Mouse (Mus musculus) MEL (cell line): ENCODE measurements around the gene Soat2. TPM values are rescaled to one million over a fixed set of nuclear protein-coding genes. Genes with fewer than 3 reads are reported as not detected.
A peak's percentile ranks its signal among the peaks of the same experiment; 100 is the strongest.

Experiments used
- DNase-seq: peaks from one replicate; pipeline ENCODE4 v3.0.0; 2011; ENCODE audit warnings: low read depth, low spot score
- H3K27ac ChIP-seq: 2 replicates; pipeline ENCODE4 v1.5.1; 2012; ENCODE audit warnings: low read depth, mild to moderate bottlenecking, control low read depth, low read length, moderate library complexity; ENCODE audit not compliant: control insufficient read depth
- H3K27me3 ChIP-seq, 2 experiments: fragments of 150-350 bp in 1 of 2; sonication (generic) in 1 of 2; 2 replicates each; pipeline ENCODE4 v1.6.1; 2012; ENCODE audit warnings: low read length in 2 of 2, mild to moderate bottlenecking in 2 of 2, improper control_type of control experiment in 1 of 2, moderate library complexity in 1 of 2; ENCODE audit not compliant: insufficient read depth in 2 of 2, control insufficient read depth in 1 of 2
- H3K36me3 ChIP-seq, 2 experiments: 2 replicates each; pipeline ENCODE4 v1.6.1; 2012 to 2014; ENCODE audit warnings: low read length in 2 of 2, improper control_type of control experiment in 1 of 2, inconsistent platforms in 1 of 2, mild to moderate bottlenecking in 1 of 2; ENCODE audit not compliant: insufficient read depth in 2 of 2, control insufficient read depth in 1 of 2
- H3K4me1 ChIP-seq, 2 experiments: fragments of 150-350 bp in 1 of 2; sonication (generic) in 1 of 2; 2 replicates each; pipeline ENCODE4 v1.6.1; 2012; ENCODE audit warnings: low read length in 2 of 2, improper control_type of control experiment in 1 of 2, mild to moderate bottlenecking in 1 of 2; ENCODE audit not compliant: insufficient read depth in 2 of 2, control insufficient read depth in 1 of 2
- H3K4me3 ChIP-seq, 2 experiments: fragments of 150-350 bp in 1 of 2; sonication (generic) in 1 of 2; 2 replicates each; pipeline ENCODE4 v1.5.1; 2012; ENCODE audit warnings: low read depth in 2 of 2, low read length in 2 of 2, mild to moderate bottlenecking in 2 of 2, moderate library complexity in 2 of 2, control low read depth in 1 of 2, improper control_type of control experiment in 1 of 2; ENCODE audit not compliant: control insufficient read depth in 1 of 2, insufficient read depth in 1 of 2
- H3K79me2 ChIP-seq: 2 replicates; pipeline ENCODE4 v1.6.1; 2012; ENCODE audit warnings: mild to moderate bottlenecking, low read length, moderate library complexity; ENCODE audit not compliant: control insufficient read depth, poor library complexity, insufficient read depth
- H3K9ac ChIP-seq: 2 replicates; pipeline ENCODE4 v1.6.1; 2012; ENCODE audit warnings: low read depth, mild to moderate bottlenecking, control low read depth, low read length, moderate library complexity; ENCODE audit not compliant: control insufficient read depth, poor library complexity, severe bottlenecking
- H3K9me3 ChIP-seq: fragments of 150-350 bp; sonication (generic); replicated peaks from 2 replicates; pipeline ENCODE4 v1.6.1; 2012; ENCODE audit warnings: mild to moderate bottlenecking, low read length, improper control_type of control experiment, moderate library complexity; ENCODE audit not compliant: insufficient read depth
- E2F4 ChIP-seq: IDR thresholded peaks from 2 replicates; pipeline ENCODE4 v1.6.1; 2011; ENCODE audit warnings: low read depth, low read length, improper control_type of control experiment, borderline replicate concordance
- ELF1 ChIP-seq: IDR thresholded peaks from 2 replicates; pipeline ENCODE4 v1.6.1; 2014; ENCODE audit warnings: low read depth, mild to moderate bottlenecking, inconsistent platforms, low read length, improper control_type of control experiment, moderate library complexity
- GATA1 ChIP-seq: IDR thresholded peaks from 2 replicates; pipeline ENCODE4 v1.6.1; 2011; ENCODE audit warnings: low read depth, low read length, improper control_type of control experiment
- MAX ChIP-seq: IDR thresholded peaks from 2 replicates; pipeline ENCODE4 v1.6.1; 2011; ENCODE audit warnings: low read length, improper control_type of control experiment
- MEF2A ChIP-seq: IDR thresholded peaks from 2 replicates; pipeline ENCODE4 v1.6.1; 2014; ENCODE audit warnings: low read depth, mild to moderate bottlenecking, inconsistent platforms, low read length, improper control_type of control experiment; ENCODE audit not compliant: poor library complexity, insufficient replicate concordance, severe bottlenecking; ENCODE audit errors: extremely low read depth
- MXI1 ChIP-seq: IDR thresholded peaks from 2 replicates; pipeline ENCODE4 v1.6.1; 2011; ENCODE audit warnings: mild to moderate bottlenecking, low read depth, low read length, improper control_type of control experiment
- MYC ChIP-seq: IDR thresholded peaks from 2 replicates; pipeline ENCODE4 v1.6.1; 2011; ENCODE audit warnings: low read depth, mild to moderate bottlenecking, low read length, improper control_type of control experiment, moderate library complexity
- NRF1 ChIP-seq: IDR thresholded peaks from 2 replicates; pipeline ENCODE4 v1.6.1; 2014; ENCODE audit warnings: low read depth, mild to moderate bottlenecking, inconsistent platforms, low read length, improper control_type of control experiment, moderate library complexity; ENCODE audit not compliant: poor library complexity, insufficient read depth, severe bottlenecking
- POLR2AphosphoS2 ChIP-seq: IDR thresholded peaks from 2 replicates; pipeline ENCODE4 v1.6.1; 2011; ENCODE audit warnings: low read length, improper control_type of control experiment
- POLR2AphosphoS5 ChIP-seq: IDR thresholded peaks from 2 replicates; pipeline ENCODE4 v1.6.1; 2012; ENCODE audit warnings: low read depth, borderline replicate concordance, mild to moderate bottlenecking, inconsistent platforms, low read length, moderate library complexity, mixed read lengths
- TBP ChIP-seq: IDR thresholded peaks from 2 replicates; pipeline ENCODE4 v1.8.0; 2011; ENCODE audit warnings: low read depth, low read length, improper control_type of control experiment
- TCF12 ChIP-seq: IDR thresholded peaks from 2 replicates; pipeline ENCODE4 v1.6.1; 2014; ENCODE audit warnings: low read depth, mild to moderate bottlenecking, inconsistent platforms, low read length, improper control_type of control experiment, moderate library complexity
- USF1 ChIP-seq: IDR thresholded peaks from 2 replicates; pipeline ENCODE4 v1.6.1; 2014; ENCODE audit warnings: low read depth, mild to moderate bottlenecking, inconsistent platforms, low read length, improper control_type of control experiment, moderate library complexity
- ZMIZ1 ChIP-seq: IDR thresholded peaks from 2 replicates; pipeline ENCODE4 v1.6.1; 2012; ENCODE audit warnings: low read depth, mild to moderate bottlenecking, inconsistent platforms, low read length, improper control_type of control experiment, moderate library complexity
- ZNF384 ChIP-seq: IDR thresholded peaks from 2 replicates; pipeline ENCODE4 v1.6.1; 2012; ENCODE audit warnings: low read depth, mild to moderate bottlenecking, inconsistent platforms, low read length, improper control_type of control experiment
- polyA plus RNA-seq, 2 experiments: library from polyadenylated mRNA; stranded (reverse) in 1 of 2; unstranded in 1 of 2; fragments of >175 nt in 1 of 2; fragments of >200 nt in 1 of 2; gene quantifications; 2 replicates each; pipeline versions ENCODE4 v1.2.1 to v1.2.4; 2012; ENCODE audit warnings: low replicate concordance in 2 of 2, low read depth in 1 of 2; ENCODE audit not compliant: insufficient read length in 2 of 2, insufficient read depth in 1 of 2, missing spikeins in 1 of 2
- total RNA-seq: library from RNA; depleted of rRNA; stranded (reverse); fragments of 300-350 nt; gene quantifications from 2 replicates; pipeline ENCODE4 v1.2.3, GENCODE M21; 2012

The Soat2 gene
- total and polyA plus RNA-seq, 3 experiments = 20.0 to 44.8 TPM; not detected in 1

DNA sequence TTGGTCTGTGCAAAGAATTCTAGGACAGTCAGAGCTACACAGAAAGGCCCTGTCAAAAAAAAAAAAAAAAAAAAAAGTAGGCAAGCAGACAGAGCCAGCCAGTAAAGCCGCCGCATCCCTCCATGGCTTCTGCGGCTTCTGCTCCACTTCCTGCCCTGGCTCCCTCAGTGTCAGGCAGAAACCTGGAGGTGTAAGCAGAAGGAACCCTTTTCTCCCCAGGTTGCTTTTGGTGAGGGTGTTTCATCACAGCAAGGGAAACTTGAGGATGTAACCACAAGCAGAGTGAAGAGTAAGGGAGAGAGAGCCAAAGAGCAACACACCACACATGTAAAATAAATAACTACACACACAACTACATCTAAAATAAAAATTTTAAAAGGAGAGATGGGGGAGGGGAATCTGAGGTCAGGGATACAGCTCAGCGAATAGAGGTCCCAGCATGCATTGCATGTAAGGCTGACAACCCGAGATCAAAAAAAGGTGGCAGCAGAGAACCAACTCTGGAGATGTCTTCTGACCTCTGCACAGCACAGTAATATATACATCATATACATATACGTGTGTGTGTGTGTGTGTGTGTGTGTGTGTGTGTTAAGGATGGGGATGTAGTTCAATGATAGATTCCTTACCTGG lies 15.3 kb downstream of the Soat2 start:
- H3K4me1 ChIP-seq = peaks cover 0 to 5% of the 10 kb centered on the region in 2 experiments; a peak in 2 of 4 replicates
- no peak overlapping the region for H3K9ac ChIP-seq
- no peak for TF ChIP-seq TBP
- TF ChIP-seq MAX = no peak
- TF ChIP-seq ZNF384 = peak; percentile 65
- TF ChIP-seq, all 39 proteins: peak for 1
- H3K9me3 ChIP-seq = no peaks in the 10 kb centered on the region
- H3K27me3 ChIP-seq = no peaks in the 10 kb centered on the region
- no peak overlapping the region for H3K4me3 ChIP-seq
- no peak for DNase-seq
- H3K27ac ChIP-seq = no peak overlapping the region
- peaks cover 0 to 2% of the 10 kb centered on the region in 2 experiments; a peak in 2 of 4 replicates for H3K36me3 ChIP-seq
- H3K79me2 ChIP-seq = no peaks in the 10 kb centered on the region

DNA sequence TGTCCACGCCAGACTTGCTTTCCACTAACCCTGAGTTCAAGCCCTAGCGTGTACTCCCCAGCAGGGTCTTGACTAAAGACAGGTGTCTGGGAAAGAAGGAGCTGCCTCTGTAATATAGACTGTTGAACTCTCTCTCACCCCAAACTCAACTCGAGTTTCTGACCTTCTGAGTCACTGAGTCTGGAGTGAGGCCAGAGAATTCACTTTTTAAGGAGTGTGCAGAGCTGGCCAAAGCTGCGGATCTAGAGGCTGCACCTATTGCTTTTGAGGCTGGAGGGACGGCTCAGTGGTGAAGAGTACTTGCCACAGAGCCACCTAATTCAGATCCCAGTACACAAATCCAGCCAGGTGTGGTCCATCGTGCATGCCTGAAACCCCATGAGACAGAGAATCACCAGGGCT lies 17.3 kb downstream of the Soat2 start:
- Histone ChIP-seq H3K27ac (no peak overlapping the region), H3K79me2 (no peaks in the 10 kb centered on the region), H3K4me1 (peaks cover 0 to 5% of the 10 kb centered on the region in 2 experiments; a peak in 2 of 4 replicates), H3K36me3 (peaks cover 0 to 2% of the 10 kb centered on the region in 2 experiments; a peak in 2 of 4 replicates), H3K27me3 (no peaks in the 10 kb centered on the region), H3K9me3 (no peaks in the 10 kb centered on the region), H3K9ac (no peak overlapping the region), H3K4me3 (no peak overlapping the region)
- DNase-seq = no peak
- TF ChIP-seq MEF2A (no peak), GATA1 (no peak), ZMIZ1 (no peak), POLR2AphosphoS2 (no peak), MXI1 (no peak), MYC (no peak), NRF1 (no peak), POLR2AphosphoS5 (no peak), TBP (no peak), ZNF384 (no peak), USF1 (no peak), TCF12 (no peak), ELF1 (no peak), E2F4 (no peak)
